Mouse (Mus musculus): ENCODE measurements around the gene 2310007B03Rik.

Gene 2310007B03Rik

DNA sequence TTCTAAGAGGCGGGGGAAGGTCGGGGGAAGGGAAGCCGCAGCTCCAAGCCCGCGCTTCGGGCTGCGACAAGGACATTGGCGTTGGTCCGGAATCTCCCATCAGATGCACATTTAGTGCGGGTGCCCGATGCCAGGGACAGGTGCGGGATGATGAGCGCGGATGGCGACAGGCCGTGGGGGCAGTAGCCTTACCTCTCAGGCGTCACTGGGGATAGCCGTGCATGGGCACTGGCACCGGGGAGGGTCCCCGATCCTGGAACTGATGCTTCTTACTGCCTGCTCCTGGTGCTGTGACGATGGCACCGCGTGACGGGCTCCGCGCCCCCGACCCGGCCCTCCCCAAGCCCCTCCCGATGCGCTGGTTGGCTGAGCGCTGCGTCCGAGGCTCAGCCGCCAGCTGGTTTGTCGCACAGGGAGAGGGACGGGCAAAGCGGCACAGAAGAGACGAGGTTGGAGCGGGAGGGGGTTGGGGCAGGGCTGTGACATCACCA lies 59.1 kb downstream of the 2310007B03Rik start, which contains the start of gene Kif1a:
Kif1a (minus strand) TSS at position 381 of the 491 bp plus-strand sequence.
- peak; percentile 87 for DNase-seq (ENCODE audit: low spot score)

Measured in retina, embryonic 14.5 days (tissue).